In genomic region chr12:98342158-98342557, GRCm38 (mm10) we compare ENCODE assay signal across 8 mouse cellular contexts.
DNase-seq lines count a peak whose midpoint lies in the region; ATAC-seq lines count a peak whose summit lies in the region.

No protein-coding gene starts in this region.

- peak; percentile 5 to 9 for DNase-seq in heart, postnatal 10 days
- no peak for DNase-seq in heart, adult 8-10 months (ENCODE audit: low spot score)
- peak; percentile 18 for DNase-seq in c-Kit-positive CD71-negative TER-119-negative erythroid progenitor cells, embryonic 14.5 days (ENCODE audit: low read depth)
- peak; percentile 13 for DNase-seq in lung, postnatal 25 days (ENCODE audit: low spot score)
- no peak for DNase-seq in urinary bladder, postnatal 10 days (ENCODE audit: low spot score)
- no peak for DNase-seq in gastrocnemius, postnatal 36 days
- DNase-seq in cerebellum, adult 9-10 months: no peak

- ATAC-seq in CD4-positive, CD25-positive, alpha-beta regulatory T cell, adult 4 months: peak; percentile 61

- intact Hi-C loops in heart, postnatal 10 days (cut with DNase I): no loop called here
- intact Hi-C loops in gastrocnemius, postnatal 36 days (cut with DNase I): no loop called here

Comparison
In these comparisons a context has a peak if more than half of its experiments do, and no peak if none do; other contexts are left out.
1. DNase-seq: peak in heart, postnatal 10 days (2 of 2), c-Kit-positive CD71-negative TER-119-negative erythroid progenitor cells, embryonic 14.5 days (single experiment) and lung, postnatal 25 days (single experiment); none in heart, adult 8-10 months (single experiment), urinary bladder, postnatal 10 days (single experiment), gastrocnemius, postnatal 36 days (0 of 2) and cerebellum, adult 9-10 months (single experiment).